Mouse (Mus musculus) cerebellum, adult 8-10 months (tissue): ENCODE measurements around the gene Cdk12.

Experiments used
- DNase-seq: peaks from one replicate; pipeline ENCODE4 v3.0.0; 2022

The Cdk12 gene

DNA sequence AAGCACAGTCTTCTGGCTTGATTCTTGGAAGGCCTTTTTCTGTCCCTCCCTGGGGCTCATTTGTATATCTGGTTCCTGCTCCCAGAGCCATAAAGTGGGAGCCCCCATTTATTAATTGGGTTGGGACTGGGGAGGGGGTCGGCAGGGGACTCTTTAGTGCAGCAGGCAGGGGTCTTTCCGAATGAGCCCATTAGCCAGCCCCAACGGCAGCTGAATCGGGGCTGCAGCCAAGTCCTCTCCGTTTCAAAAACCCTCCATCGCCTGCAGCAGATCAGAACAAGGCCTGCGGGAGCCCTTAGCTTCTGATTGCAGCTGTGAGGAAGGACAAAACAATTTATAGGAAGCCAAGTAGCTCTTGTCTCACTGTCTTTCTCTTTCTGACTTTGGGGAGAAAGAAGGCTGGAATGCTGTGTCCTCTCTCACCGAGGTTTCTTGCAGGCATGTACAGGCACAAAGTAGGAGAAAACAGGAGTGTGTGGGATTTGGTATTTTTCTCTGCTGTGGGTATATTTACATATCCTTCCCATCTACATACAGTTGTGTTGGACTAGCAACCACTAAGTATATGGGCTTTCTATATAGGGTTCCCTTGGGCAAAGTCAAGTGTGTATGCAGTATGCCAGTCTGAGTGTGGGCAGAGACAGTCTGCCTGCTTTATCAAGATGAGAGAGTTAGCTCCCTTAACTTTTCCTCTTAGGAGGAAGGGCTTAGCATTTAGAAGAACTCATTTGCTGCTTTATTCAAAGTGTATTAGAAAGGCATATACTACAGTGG is 58.0 kb downstream of the Cdk12 start:
- no peak for DNase-seq

DNA sequence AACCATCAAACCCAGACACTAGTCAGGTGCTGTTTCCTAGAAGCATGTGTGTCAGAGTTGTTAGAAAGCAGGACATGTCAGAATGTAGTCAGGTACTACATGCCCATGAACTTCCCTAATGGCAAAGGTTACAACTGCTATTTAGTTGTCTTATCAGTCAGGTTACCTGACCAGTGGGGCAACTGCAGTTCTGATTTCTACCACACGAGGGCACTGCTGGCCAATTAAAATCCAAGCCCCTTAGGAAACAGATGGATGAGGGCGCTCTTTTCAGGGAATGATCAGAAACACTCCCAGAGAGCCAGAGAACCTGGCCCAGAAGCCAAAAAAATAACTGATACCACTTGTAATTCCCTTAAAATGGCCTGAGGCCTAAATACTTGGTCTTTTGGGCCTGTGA is 62.2 kb downstream of the Cdk12 start:
- DNase-seq = peak; percentile 93

DNA sequence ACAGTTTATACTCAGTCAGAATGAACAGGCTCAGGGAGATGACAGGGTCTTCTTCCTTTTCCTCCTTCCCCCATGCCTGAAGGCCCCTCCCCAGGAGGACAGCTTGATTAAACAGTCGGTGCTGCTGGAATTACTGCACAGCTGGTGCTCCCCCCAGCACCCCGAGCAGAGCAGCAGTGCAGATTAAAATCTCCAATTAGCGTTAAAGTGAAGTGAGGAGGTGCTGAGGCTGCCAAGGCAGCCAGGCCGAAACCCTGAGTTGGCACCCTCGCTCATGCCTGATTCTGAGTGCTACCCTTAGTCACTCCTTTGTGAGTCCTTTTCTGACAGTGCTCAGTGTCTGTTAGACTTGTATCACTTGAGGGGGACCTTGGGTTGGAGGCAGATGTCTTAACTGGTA is 63.0 kb downstream of the Cdk12 start:
- DNase-seq = no peak

DNA sequence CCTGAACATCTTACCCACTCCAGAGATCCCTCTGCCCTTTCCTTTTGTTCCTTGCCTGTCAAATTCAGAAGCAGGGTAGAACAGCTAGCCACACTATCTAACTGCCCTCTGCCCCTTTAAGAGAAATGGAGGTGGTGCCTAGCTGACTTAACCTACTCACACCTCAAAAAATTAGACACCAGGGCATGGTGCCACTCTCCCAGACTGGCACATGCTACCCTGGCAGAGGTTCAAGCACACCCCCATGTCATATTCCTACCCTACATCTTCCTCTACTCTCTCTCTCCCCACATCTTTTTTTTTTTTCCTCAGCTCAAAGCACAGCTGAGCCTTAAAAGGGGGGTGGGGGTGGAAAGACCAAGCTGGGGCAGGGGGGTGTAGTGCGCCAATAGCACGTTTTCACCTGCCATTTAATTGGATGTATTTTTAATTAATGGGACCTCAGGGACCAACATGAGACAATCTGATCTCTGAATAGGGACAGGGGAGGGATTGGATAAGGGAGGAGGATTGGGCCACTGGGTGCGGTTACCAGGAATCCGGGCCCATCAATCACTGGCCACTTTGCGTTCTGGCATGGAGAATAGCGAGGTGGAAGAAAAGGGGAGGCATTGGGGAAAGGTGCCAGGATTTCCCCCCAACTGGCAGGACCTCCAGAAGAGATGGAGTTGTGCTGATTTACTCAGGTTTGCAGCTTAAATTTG is 64.0 kb downstream of the Cdk12 start:
- no peak for DNase-seq

DNA sequence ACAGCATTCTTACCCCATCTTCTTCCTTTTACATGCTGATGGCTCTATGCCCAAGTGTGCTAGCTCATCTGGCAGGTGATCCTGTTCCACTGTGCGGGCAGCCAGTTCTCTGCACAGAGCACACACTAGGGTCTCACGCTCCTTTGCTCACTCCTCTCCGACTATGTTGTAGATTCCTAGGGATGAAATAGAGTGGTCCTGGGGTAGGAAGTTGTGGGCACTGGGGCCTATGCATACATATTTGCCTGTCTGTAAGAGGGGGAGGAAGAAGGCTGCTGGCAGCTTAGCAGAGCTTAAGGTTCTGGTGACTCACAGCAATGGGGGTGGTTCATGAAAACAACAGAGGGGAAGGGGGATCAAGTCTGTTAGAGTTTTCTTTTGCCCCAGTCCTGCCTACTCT is 67.2 kb downstream of the Cdk12 start:
- DNase-seq = no peak

DNA sequence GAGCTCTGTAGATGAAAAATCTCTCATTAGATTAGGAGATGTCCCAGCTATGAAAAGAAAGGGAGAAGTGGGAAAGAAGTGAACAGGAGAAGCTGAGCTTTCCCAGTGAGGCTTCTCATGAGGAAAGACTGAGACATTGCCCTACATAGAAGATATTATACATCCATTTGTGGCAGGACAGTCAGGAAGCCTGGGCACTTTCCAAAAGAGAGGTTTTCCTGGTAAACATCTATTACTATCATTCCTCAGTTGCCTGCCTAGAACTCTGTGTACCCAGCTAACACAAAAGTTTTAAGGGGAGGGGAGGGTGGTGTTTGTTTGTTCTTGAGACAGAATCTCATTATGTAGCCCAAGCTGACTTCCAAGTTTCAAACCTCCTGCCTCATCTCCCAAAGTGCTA is 67.6 kb downstream of the Cdk12 start:
- no peak for DNase-seq

DNA sequence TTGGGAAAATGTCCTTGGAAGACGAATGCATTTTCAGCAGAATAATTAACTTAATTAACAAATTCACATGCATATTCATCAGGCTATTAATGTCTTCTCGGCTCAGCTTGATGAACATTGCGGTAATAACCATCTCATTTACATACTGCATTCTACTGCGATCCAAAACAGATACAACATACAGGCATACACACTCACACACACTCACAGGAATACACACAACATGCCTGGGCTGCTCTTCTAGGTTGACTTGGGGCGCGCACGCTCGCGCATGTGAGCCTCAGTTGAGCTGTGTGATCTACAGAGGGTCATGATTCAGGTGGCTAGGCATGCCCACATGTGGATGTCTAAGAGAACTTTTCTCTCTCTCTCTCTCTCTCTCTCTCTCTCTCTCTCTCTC is 80.9 kb downstream of the Cdk12 start:
- DNase-seq = no peak

DNA sequence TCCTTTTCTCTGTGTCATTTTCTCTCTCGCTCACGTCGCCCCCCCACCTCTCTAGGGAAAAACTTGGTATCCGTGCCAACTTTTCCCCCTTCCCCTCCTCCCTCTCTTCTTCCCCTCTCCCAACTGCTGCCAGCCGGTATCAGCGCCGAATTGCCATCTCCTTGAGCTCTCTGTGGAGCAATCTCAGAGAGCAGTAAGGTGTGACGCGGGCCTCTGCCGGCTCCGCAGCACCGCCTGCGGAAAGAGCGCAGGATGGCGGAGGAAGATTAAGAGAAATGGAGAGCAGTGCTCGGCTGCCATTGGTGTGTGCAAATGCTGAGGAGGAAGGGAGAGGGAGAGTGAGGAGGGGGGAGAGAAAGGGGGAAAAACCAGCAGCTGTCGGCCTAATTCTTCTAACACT is 81.4 kb downstream of the Cdk12 start:
- no peak for DNase-seq

DNA sequence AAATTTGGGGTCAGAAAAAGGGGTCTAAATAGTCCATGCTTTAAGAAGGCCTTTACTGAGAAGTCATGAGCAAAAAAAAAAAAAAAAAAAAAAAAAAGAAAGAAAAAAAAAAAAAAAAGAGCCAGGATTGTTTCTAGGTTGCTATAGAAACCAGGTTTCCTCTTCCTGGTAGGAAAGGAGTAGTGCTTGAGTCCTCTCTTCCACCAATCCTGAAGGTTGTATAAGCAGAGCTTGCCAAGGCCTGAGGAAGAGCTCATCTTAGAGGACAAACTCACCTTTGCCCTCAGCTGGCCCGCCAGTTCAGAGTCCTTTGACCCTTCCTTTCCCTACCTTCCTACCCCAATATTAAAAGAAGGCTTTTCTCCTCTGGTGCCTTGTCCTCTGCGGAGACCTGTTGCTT is 82.5 kb downstream of the Cdk12 start:
- DNase-seq = no peak

DNA sequence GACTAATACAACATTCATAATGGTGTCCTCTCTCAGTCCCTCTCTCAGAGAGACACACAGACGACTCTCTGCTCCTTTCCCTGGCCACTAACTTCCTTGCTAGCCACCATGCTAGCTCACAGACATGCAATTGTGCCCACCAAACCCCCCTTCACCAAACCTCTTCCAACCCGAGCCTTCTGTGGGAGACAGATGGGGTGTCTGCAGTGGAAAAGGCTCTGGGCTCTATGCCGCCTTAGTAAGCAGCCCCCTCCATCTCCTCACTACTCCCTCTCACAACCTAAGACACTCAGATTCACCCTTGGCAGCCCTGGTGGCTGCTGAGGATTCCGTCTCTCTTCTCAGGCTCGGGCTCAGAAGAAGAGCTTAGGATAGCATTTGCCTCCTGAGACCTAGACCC is 84.7 kb downstream of the Cdk12 start:
- no peak for DNase-seq

DNA sequence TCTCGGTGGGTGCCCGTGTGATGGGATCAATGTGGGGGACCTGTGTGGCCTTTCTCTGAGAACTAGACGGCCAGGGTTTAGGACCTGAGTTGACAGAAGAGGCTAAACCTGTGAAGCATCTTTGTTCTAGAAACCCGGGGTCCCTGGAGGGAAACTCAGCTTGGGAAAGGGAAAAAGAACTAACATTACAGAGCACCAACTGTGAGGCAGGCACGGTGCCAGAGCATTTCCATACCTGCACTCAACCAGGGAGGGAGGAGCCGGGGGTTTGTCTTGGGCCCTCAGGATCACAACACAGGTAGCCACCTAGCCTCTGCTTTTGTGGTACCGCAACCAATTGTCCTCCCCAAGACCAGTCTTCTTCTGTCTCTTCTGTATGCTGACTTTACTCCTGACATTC is 85.1 kb downstream of the Cdk12 start:
- no peak for DNase-seq

DNA sequence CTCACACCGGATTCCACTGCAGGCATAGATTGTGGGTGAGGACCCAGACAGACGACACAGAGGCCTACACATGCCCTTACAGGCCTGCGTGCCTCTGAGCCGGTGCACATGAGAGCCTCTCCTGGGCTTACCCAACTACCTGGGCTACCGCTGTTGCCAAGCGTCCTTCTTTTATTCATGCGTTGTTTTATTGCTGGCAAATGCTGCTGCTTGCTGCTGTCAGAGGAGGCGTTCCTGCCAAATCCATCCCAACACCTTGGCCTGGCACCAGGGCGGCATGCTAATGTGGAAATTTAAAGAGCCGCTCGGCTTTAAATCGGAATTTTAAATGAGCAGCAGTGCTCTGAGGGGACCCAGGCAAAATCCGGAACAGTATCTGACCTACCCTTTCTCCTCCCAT is 87.0 kb downstream of the Cdk12 start:
- DNase-seq = no peak

DNA sequence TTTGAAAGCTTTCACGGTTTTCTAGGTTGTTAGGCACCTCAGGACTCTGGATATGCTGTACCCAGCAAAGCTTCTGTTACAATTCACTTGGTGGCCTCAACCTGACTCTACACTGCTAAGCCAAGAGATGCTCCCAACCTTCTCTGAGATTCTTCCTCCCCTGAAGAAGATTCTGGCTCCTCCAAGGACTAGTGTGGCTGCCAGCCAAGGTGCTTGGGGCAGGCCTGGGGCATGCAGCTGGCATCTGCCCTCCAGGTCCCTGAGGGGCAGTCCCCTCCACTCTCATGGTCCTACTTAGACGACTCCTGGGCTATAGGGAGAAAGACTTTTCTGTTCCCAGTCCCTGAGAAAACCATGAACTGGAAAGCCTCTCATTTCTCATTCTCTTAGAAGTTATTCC is 88.0 kb downstream of the Cdk12 start:
- DNase-seq = no peak

DNA sequence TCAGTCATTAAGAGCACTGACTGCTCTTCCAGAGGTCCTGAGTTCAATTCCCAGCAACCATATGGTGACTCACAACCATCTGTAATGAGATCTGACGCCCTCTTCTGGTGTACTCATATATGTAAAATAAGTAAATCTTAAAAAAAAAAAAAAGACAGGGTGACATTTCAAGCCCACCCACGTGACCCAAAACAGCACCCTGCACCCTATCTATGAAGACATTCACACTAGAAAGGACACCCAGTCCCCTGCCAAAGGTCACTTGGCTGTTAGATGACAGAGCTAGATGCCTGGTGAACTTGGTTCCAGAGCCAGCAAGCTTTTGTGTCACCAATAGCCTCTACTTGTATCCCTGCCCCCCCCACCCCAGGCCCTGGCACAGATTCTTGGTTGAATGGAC is 90.2 kb downstream of the Cdk12 start:
- no peak for DNase-seq

DNA sequence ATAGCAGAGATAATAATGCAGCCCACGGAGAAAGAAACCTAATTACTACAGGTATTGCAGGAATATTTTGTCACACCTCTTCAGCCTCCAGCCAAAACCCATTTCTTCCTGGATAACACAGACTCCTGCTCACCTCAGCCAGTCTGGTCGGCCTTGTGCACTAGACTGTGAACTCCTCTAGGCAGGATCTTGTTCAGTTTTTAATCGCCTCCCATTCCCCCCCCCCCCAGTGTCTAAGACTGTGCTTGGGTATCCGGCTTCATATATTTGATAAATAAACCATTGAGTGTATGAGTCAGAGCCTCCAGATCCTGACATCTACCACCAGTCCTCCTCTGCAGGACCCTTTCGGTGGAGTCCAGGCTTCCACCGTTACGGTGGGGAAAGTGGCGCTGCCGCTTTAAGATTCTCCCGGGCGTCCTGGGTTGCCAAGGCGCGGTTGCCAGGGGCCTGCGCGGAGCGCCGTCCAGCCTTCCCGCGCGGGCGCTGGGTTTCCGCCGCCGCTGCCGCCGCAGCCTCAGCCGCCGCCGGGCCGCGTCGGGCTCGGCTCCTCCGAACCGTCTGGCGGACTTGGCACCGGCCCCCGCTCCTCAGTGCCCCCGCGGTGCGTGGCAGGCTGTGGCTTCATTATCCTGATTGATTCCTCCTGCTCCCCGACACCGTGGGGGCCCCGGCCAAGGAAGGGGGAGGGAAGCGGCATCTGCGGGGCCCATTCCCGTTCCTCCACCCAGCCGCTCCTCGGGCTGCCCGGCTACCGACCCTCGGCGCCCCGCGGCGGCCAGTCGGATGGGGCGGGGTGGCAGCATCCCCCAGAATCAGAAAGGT is 91.5 kb downstream of the Cdk12 start:
- peak; percentile 95 for DNase-seq

DNA sequence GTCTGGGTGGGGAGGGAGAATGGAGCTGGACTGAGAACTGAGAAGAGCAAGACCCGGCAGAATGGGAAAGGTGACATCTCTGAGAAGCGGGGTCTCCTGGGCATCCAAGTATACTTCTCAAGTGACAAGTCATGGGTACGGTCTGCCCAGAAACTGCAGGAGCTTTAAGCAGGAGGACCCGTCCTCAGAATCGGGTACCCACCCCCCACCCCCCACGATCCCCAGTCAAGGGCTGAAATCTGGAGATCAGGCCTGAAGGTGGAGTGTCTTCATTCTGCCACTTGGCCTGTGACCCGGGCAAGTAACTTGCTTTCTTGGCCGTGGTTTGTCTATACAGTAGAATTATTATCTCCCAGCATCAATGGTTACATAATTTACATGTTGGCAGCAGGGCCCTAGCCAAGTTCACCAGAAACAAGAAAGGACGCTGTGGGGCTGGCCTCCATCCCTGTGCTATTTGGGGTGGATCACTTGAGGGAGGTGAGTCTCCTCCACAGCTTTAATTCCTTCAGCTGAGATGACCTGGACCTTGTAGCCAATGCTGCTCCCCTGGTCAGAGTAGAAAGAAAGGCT is 92.2 kb downstream of the Cdk12 start:
- DNase-seq = peak; percentile 61

DNA sequence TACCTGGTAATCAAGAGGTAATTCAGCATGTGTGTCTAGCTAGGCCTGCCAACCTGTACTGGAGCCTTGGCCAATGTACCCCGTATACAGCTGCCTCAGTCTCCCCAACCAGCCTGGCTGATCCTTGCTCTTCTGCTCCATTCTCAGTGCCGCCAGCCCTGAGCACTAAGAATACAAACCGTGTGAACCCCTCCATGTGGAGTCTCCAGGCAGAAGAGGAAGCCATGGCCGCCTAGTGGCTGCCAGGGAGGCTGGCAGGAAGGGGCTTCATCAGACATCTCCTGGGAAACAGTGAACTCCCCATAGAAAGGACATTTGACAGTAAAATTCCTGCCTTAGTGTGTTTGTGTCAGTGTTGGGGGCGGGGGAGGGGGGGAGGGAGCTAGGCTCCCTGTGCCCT is 93.4 kb downstream of the Cdk12 start:
- no peak for DNase-seq

DNA sequence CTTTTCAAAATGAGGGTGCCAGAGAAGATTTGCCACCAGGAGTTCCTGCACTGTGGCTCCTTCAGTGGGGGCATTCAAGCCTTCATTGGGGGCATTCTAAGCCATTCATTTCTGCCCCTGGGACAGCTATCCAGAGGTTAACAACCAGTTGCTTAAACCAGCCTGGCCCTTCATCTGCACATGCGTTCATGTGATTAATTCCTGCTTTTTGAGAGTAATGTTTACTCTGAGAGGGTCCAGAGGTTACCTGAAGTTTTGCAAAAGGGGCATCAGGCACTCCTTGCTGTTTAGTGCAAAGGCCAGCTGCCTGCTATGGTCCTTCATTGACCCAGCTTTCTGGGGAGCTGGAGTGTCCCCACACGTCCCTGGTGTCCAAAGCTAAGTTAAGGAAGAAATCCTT is 94.1 kb downstream of the Cdk12 start:
- no peak for DNase-seq

DNA sequence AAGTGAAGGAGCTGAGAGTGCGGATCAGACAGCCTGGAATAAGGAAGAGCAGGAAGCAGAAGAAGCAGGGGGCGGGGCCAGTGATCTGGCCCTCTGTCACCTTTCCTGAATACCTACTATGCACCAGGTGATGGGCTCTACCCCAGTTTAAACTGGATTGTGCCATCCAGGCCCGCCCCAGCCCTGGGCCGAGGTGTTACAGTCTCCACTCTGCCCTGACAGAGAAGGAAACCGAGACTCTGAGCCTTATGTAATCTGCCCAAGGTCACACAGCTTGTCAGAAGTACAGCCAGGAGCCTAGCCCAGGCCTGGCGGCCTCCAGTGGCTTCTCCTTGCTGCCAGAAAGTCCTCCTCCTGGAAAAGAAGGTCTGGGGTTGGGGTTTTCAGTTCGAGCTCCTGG is 94.9 kb downstream of the Cdk12 start:
- no peak for DNase-seq

DNA sequence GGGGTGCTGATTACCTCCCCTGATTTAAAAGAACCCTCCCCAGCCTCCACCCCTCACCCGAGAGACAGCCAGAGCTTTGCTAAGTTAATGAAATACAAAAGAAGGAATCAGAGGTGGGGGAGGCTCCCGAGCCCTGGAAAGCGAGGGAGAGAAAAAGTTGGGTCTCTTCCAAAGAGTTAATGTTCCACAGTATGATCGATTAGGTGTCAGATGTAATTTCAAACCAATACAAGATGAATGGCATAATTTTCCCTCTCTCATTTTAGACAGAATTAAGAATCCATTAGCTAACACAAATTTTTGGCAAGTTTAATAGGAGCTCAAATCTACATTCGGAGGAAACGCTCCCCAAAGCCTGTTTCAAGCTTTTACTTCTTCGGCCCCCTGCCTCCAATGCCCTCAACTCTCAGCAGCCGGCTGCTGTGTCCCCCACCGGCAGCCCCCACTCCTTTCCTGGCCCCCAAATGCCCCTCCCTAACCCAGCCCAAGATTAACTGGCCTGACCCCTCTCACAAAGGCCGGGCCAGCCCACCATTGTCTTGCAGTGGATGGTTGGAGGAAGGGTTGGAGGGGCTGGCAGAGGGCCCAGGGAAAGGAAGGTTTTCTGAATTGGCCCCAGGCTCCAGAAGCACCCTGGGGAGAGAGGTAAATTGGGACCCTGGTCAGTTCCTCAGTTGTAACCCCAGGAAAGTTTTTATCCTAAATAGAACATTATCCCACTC is 95.8 kb downstream of the Cdk12 start:
- no peak for DNase-seq

DNA sequence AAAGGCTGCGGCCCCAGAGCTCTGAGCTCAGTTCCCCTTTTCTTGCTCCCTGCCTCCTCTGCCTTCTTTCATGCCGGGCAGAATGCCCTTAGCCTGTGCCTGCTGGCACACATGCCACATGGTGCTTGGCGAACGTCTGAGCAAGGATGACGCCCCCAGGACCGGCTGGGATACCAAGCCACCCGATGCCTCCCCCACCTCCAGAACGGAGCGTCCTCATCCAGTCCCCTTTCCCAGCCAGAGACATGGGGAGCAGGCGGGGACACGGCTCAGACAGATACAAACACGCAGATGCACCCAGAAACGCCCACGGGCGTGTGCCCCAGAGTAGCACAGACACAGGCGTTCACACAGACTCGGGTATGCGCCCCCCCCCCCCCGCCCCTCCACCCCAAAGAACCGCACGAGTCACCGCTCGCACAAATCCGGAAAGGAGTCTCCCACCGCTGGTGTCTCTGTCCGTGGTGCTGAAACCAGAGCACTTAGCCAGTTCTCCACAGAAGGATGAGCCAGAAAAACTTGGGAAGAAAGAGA is 111.0 kb downstream of the Cdk12 start:
- peak; percentile 63 for DNase-seq

DNA sequence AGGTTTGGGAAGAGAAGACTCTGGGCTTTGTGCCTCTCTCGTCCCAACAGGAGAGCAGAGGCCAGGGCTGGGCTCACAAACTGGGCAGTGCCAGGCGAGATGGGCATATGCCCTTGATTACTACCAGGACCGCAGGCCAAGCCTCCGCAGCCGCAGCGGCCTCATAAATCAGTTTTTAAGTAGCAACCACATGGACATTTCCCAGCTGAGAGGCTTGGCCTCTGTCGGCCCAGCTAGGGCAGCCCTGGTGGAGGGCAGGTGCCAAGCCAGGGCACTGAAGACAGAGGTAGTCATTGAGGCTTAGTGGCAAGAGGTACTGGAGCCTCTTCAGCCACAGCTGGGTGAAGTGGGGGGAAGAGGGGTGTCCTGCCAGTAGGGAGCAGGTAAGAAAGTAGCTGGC is 114.6 kb downstream of the Cdk12 start:
- no peak for DNase-seq
